Mouse (Mus musculus) bone marrow, adult 2 months (tissue): ENCODE data around the gene Usp2. TPM values are rescaled to one million over a fixed set of nuclear protein-coding genes. Genes with fewer than 3 reads are reported as not detected.

Experiments used
- H3K27ac ChIP-seq: fragments of 200-500 bp; 2 replicates; pipeline ENCODE4 v1.5.1; 2012; ENCODE audit warnings: low read depth, mild to moderate bottlenecking, control low read depth, inconsistent platforms, low read length; ENCODE audit not compliant: control insufficient read depth, poor library complexity, insufficient read depth
- H3K4me1 ChIP-seq: fragments of 200-500 bp; 2 replicates; pipeline ENCODE4 v1.6.1; 2011; ENCODE audit warnings: low read length; ENCODE audit not compliant: control insufficient read depth, insufficient read depth
- H3K4me3 ChIP-seq: fragments of 200-500 bp; replicated peaks from 2 replicates; pipeline ENCODE3; 2011; ENCODE audit warnings: mild to moderate bottlenecking, low read depth, low read length, control low read depth; ENCODE audit not compliant: control insufficient read depth
- CTCF ChIP-seq: fragments of 200-500 bp; IDR thresholded peaks from 2 replicates; pipeline ENCODE4 v1.5.1; 2011; ENCODE audit warnings: low read length, control low read depth; ENCODE audit not compliant: control insufficient read depth, insufficient read depth
- POLR2A ChIP-seq: fragments of 200-500 bp; IDR thresholded peaks from 2 replicates; pipeline ENCODE4 v1.6.1; 2011; ENCODE audit warnings: low read depth, mild to moderate bottlenecking, control low read depth, low read length, borderline replicate concordance; ENCODE audit not compliant: control insufficient read depth
- WGBS: fragments of 180-500 bp; shearing (Covaris S2); methylation state at CpG from one replicate; pipeline ENCODE4 v1.1.7; 2018; 5-methylcytosine and 5-hydroxymethylcytosine counted together
- polyA plus RNA-seq: library from polyadenylated mRNA; stranded (reverse); fragments of >200 nt; gene quantifications from 2 replicates; pipeline ENCODE4 v1.2.4, GENCODE M21; 2011; ENCODE audit warnings: low replicate concordance; ENCODE audit not compliant: missing spikeins, insufficient read depth, insufficient read length

Usp2 gene
- polyA plus RNA-seq, 1 experiment: 2.6 TPM

- peaks cover 8% of the 10 kb centered on the region for H3K4me1 ChIP-seq
- TF ChIP-seq CTCF (no peak), POLR2A (no peak)
- H3K4me3 ChIP-seq: no peak overlapping the region
- H3K27ac ChIP-seq: no peak overlapping the region
- 39% methylated on average over 5 of the region's 5 CpGs for WGBS
These were observed 14.8 kb downstream of the Usp2 start for GRCm38 (mm10) chr9:44081581-44081980.

GRCm38 (mm10) chr9:44082266-44082665 is 15.4 kb downstream of the Usp2 start:
- 83% methylated on average over 5 of the region's 5 CpGs for WGBS

GRCm38 (mm10) chr9:44083392-44084121 is 16.7 kb downstream of the Usp2 start:
- H3K4me1 ChIP-seq: peaks cover 10% of the 10 kb centered on the region
- 15% methylated on average over 23 of the region's 23 CpGs for WGBS

More at GRCm38 (mm10) chr9:44082266-44082665, 15.4 kb downstream of the Usp2 start:
- H3K4me3 ChIP-seq: no peak overlapping the region
- H3K4me1 ChIP-seq: peaks cover 8% of the 10 kb centered on the region
- H3K27ac ChIP-seq: no peak overlapping the region
- TF ChIP-seq CTCF (no peak), POLR2A (no peak)

GRCm38 (mm10) chr9:44084236-44084635 is 17.4 kb downstream of the Usp2 start:
- Histone ChIP-seq H3K4me1 (peaks cover 12% of the 10 kb centered on the region), H3K4me3 (no peak overlapping the region), H3K27ac (no peak overlapping the region)
- 2% methylated on average over 14 of the region's 14 CpGs for WGBS
- TF ChIP-seq CTCF: no peak
- TF ChIP-seq POLR2A: no peak

More at GRCm38 (mm10) chr9:44083392-44084121, 16.7 kb downstream of the Usp2 start:
- Histone ChIP-seq H3K4me3 (no peak overlapping the region), H3K27ac (no peak overlapping the region)
- TF ChIP-seq CTCF: no peak
- TF ChIP-seq POLR2A: no peak

- TF ChIP-seq CTCF (no peak), POLR2A (peak; percentile 49; the same call in 1 of the 2 replicates)
- no peak overlapping the region for H3K27ac ChIP-seq
- peak overlapping the region; percentile 57 for H3K4me3 ChIP-seq
- WGBS: under 1% methylated on average over 62 of the region's 62 CpGs
- peaks cover 14% of the 10 kb centered on the region for H3K4me1 ChIP-seq
These were observed 17.9 kb downstream of the Usp2 start for GRCm38 (mm10) chr9:44084659-44085229.

GRCm38 (mm10) chr9:44085276-44085675 is 18.5 kb downstream of the Usp2 start:
- peak overlapping the region; percentile 57 for H3K4me3 ChIP-seq
- 18% methylated on average over 10 of the region's 10 CpGs for WGBS
- TF ChIP-seq CTCF (no peak), POLR2A (no peak)
- peaks cover 14% of the 10 kb centered on the region for H3K4me1 ChIP-seq
- H3K27ac ChIP-seq: no peak overlapping the region

GRCm38 (mm10) chr9:44085741-44086665 is 19.2 kb downstream of the Usp2 start:
- Histone ChIP-seq H3K4me3 (no peak overlapping the region), H3K4me1 (peaks cover 13% of the 10 kb centered on the region), H3K27ac (no peak overlapping the region)
- WGBS: 71% methylated on average over 15 of the region's 15 CpGs
- TF ChIP-seq POLR2A: no peak

- Histone ChIP-seq H3K4me3 (no peak overlapping the region), H3K4me1 (peaks cover 11% of the 10 kb centered on the region), H3K27ac (no peak overlapping the region)
- no peak for TF ChIP-seq POLR2A
- no peak for TF ChIP-seq CTCF
- 79% methylated on average over 10 of the region's 10 CpGs for whole genome bisulfite sequencing
These were observed 20.1 kb downstream of the Usp2 start for GRCm38 (mm10) chr9:44086960-44087359.
